Mouse (Mus musculus) hindbrain, embryonic 15.5 days (tissue): ENCODE data around the gene Otud7b. TPM values are rescaled to one million over a fixed set of nuclear protein-coding genes. Genes with fewer than 3 reads are reported as not detected.

Source experiments
- ATAC-seq: fragments of 200-750 bp; cut with Nextera tagmentation; 2 replicates; pipeline ENCODE4 v1.8.0; 2017; ENCODE audit warnings: low read depth, moderate number of reproducible peaks, moderate TSS enrichment; ENCODE audit not compliant: low FRiP score
- H3K27ac ChIP-seq: fragments of 300-500 bp; sonication (generic); replicated peaks from 2 replicates; pipeline ENCODE4 v1.5.1; 2015; ENCODE audit warnings: mild to moderate bottlenecking, inconsistent platforms
- H3K27me3 ChIP-seq: fragments of 300-500 bp; sonication (generic); 2 replicates; pipeline ENCODE4 v1.6.1; 2015; ENCODE audit warnings: control low read depth, inconsistent platforms
- H3K36me3 ChIP-seq: fragments of 300-500 bp; sonication (generic); 2 replicates; pipeline ENCODE4 v1.6.1; 2015; ENCODE audit warnings: control low read depth, inconsistent platforms
- H3K4me1 ChIP-seq: fragments of 300-500 bp; sonication (generic); replicated peaks from 2 replicates; pipeline ENCODE4 v1.6.1; 2015; ENCODE audit warnings: control low read depth, inconsistent platforms
- H3K4me2 ChIP-seq: fragments of 300-500 bp; sonication (generic); 2 replicates; pipeline ENCODE4 v1.6.1; 2015; ENCODE audit warnings: moderate library complexity, mild to moderate bottlenecking, inconsistent platforms
- H3K4me3 ChIP-seq: fragments of 300-500 bp; sonication (generic); 2 replicates; pipeline ENCODE4 v1.5.1; 2015; ENCODE audit warnings: mild to moderate bottlenecking, inconsistent platforms
- H3K9ac ChIP-seq: fragments of 300-500 bp; sonication (generic); 2 replicates; pipeline ENCODE4 v1.6.1; 2015; ENCODE audit warnings: inconsistent platforms
- H3K9me3 ChIP-seq: fragments of 300-500 bp; sonication (generic); 2 replicates; pipeline ENCODE4 v1.6.1; 2016; ENCODE audit warnings: control low read depth, inconsistent platforms
- WGBS: fragments of 180-500 bp; shearing (Covaris S2); methylation state at CpG from one replicate; pipeline ENCODE4 v1.1.7; 2015; 5-methylcytosine and 5-hydroxymethylcytosine counted together
- polyA plus RNA-seq: library from polyadenylated mRNA; unstranded; fragments of >200 nt; fragmentation: Nextera tagmentation; extraction: Ambion mirVana; gene quantifications from 2 replicates; pipeline ENCODE4 v1.2.1, GENCODE M21; 2015

Otud7b gene
- polyA plus RNA-seq, 1 experiment from 2014 or later, result 8.6 TPM

DNA sequence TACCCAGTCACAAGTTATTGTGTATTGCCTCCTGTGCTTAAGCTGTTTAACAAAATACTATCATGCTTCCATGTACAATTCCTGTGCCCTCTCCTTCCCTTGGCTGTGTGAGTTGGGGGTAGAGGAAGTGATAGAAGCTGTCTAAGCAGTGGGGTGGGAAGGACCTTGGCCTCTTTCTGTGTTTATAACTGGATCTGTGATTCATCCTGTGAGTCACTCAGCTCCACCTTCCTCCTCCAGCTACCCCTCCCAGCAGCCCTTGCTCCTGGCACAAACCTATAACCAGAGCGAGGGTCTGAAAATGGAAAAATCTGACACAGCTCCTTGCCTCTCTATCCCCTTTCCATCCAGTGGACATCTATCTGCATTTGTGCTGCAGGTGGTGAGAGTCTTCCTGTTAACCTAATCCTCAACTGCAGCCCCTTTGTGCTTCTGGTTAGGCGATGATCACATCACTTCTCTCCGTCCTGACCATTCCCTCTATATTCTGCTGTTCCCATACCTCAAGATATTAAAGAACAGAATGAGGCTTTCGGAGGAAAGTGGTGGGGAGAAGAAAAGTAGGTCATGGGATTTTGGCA, 56.0 kb downstream of the Otud7b start:
- Histone ChIP-seq H3K9me3 (no peaks in the 10 kb centered on the region), H3K27me3 (no peaks in the 10 kb centered on the region), H3K4me3 (peak overlapping the region; percentile 45; the same call in 1 of the 2 replicates), H3K9ac (no peak overlapping the region), H3K4me1 (peaks cover 17% of the 10 kb centered on the region), H3K4me2 (peak overlapping the region; percentile 89), H3K27ac (peak overlapping the region; percentile 70; the same call in 1 of the 2 replicates), H3K36me3 (0 out of 2 replicates have a peak, but pooled peaks cover 3% of the 10 kb centered on the region)
- no peak for ATAC-seq
- WGBS, result 63% methylated on average over 4 of the region's 4 CpGs

DNA sequence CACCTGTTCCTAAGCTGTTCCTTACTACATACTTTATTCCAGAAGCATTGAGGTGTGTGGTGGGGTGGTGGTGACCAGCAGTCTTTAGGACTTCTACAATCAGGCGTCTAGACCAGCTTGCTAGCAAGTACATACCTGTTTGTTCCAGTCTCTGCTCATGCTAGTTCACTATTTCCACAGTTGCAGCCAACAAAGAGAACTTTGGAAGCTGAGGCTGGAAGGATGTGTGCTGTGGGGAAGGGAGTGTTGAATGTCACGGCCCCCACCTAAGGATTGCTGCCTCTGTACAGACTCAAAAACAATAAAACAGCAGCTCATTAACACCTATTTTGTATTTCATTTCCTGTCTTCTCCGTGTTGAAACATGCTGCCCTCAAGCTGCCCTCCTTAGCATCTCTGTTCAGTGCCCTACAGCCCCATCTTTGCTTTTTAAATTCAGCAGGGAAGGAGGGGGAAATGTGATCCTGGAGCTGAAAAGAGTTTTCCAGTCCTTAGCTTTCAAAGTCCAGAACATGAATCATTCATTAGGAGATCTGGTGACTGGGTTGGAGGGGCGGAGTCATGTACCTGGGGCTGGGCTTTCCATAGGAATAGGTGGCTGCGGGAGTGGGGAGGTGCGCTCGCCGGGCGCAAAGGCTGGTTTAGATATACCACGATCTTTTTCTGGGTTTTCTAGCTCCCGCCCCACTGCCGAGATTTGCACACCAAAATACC, 56.6 kb downstream of the Otud7b start:
- peaks cover 17% of the 10 kb centered on the region for H3K4me1 ChIP-seq
- peak overlapping the region; percentile 59 for H3K9ac ChIP-seq
- H3K36me3 ChIP-seq, result no peaks in the 10 kb centered on the region
- H3K9me3 ChIP-seq, result no peaks in the 10 kb centered on the region
- H3K27ac ChIP-seq, result peak overlapping the region; percentile 70
- peak overlapping the region; percentile 89 for H3K4me2 ChIP-seq
- H3K27me3 ChIP-seq, result no peaks in the 10 kb centered on the region
- 3% methylated on average over 12 of the region's 12 CpGs for WGBS
- peak overlapping the region; percentile 45 for H3K4me3 ChIP-seq
- ATAC-seq, result peak; percentile 74

DNA sequence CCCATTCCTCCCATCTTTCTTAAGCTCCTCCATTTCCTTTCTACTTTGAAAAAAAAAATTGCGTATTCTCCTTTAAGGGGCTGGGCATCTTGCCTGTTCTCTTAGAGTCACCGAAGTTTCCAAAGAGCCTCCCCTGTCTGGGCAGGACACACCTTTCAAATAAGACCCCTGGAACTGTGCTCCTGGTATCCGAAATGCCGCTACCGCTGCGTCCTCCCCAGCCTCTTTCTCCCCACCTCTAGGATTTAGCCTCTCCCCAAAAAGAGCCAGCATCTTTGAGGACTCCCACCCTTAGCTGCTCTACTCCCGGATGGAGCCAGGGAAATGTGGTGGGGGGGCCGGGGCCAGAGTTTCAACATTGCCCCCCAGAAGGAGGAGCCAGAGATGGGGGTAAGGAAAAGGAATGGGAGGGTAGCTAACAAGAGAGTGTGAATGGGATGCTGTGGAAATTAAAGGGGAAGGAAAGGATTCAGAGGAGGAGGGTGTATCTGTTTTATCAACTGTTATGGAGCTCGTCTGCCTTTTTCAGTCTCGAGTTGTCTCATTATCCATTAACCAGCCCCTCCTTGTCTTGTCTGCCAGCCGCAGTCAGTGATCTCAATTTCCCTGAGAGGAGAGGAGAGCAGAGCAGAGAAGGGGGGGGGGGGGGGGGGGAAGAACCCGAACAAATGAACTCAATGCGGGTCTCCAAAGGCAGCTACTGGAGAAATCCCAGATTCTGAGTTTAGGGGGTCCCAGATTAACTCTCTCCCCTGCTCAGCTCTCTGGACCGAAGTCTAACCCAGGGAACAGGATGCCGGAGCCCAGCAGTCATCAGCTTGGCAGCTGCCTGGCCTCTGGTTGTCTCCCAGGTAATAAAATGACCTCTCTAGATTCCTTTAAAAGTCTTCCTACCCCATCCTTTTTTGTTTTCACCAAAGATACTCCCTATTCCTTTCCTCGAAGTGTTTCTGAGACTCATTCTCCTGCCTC, 57.8 kb downstream of the Otud7b start, which contains the start of gene Mtmr11:
Gene Mtmr11 (plus strand): TSS at position 136 of the 972 bp plus-strand sequence.
- ATAC-seq, result peak; percentile 25; the same call in 1 of the 2 replicates
- Histone ChIP-seq H3K4me2 (peak within 1 kb of the TSS; percentile 89), H3K9ac (peak within 1 kb of the TSS; percentile 59), H3K36me3 (no peaks in the 10 kb centered on the region), H3K9me3 (no peaks in the 10 kb centered on the region), H3K4me1 (peaks cover 17% of the 10 kb centered on the region), H3K4me3 (peak within 1 kb of the TSS; percentile 45), H3K27me3 (no peaks in the 10 kb centered on the region), H3K27ac (peak within 1 kb of the TSS; percentile 70)
- 6% methylated on average over 15 of the region's 16 CpGs for WGBS

DNA sequence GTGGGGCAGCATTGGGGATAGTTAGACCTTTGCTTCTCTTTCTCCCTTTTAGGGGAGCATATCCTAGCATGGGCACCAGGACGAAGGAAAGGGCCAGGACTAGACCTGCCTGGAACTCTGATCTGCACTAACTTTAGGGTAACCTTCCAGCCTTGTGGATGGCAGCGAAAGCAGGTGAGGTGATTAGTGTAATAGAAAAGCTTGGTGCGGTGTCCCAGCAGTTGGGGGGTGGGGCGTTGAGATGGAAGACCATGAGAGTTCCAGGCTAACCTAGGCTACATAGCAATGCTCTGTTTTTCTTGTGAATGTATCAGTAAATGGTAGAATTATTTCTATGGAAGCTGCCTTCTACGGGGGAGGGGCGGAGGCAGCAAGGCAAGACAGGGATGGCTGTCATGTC, 58.7 kb downstream of the Otud7b start:
- no peak overlapping the region for H3K9ac ChIP-seq
- H3K4me3 ChIP-seq, result no peak overlapping the region
- H3K9me3 ChIP-seq, result no peaks in the 10 kb centered on the region
- no peak overlapping the region for H3K27ac ChIP-seq
- H3K4me2 ChIP-seq, result peak overlapping the region; percentile 89; the same call in 1 of the 2 replicates
- H3K36me3 ChIP-seq, result no peaks in the 10 kb centered on the region
- no peak for ATAC-seq
- H3K27me3 ChIP-seq, result no peaks in the 10 kb centered on the region
- H3K4me1 ChIP-seq, result peaks cover 17% of the 10 kb centered on the region
- WGBS, result 90% methylated on average over 6 of the region's 6 CpGs

DNA sequence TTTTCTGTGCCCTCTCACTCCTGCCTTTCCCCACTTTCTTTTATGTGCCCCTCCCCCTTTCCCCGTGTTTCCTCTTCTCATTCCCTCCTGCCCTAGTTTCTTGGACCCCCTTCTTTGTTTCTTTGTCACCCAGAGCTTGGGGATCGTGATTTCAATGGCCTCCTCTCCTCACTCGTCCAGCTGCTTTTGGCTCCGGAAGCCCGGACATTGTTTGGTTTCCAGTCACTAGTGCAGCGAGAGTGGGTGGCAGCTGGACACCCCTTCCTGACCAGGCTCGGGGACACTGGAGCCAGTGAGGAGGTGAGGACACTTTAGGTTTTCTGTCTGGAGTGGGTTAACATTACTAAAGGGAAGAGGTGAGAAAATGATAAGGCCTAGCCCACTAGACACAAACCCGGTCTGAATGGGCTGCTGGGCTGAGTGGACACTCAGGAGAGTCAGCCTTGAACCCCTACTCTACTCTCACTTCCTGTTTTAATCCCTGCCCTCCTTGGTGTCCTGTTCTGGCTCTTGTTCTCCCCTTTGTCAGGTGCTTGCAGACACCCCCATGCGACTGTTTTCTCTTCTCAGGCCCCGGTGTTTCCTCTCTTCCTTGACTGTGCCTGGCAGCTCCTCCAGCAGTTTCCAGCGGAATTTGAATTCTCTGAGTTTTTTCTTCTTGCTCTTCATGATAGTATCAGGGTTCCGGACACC, 64.3 kb downstream of the Otud7b start:
- Histone ChIP-seq H3K36me3 (no peaks in the 10 kb centered on the region), H3K27me3 (no peaks in the 10 kb centered on the region), H3K4me2 (no peak overlapping the region), H3K9ac (no peak overlapping the region), H3K9me3 (no peaks in the 10 kb centered on the region), H3K27ac (no peak overlapping the region), H3K4me3 (no peak overlapping the region), H3K4me1 (peaks cover 24% of the 10 kb centered on the region)
- no peak for ATAC-seq
- 59% methylated on average over 12 of the region's 12 CpGs for WGBS

DNA sequence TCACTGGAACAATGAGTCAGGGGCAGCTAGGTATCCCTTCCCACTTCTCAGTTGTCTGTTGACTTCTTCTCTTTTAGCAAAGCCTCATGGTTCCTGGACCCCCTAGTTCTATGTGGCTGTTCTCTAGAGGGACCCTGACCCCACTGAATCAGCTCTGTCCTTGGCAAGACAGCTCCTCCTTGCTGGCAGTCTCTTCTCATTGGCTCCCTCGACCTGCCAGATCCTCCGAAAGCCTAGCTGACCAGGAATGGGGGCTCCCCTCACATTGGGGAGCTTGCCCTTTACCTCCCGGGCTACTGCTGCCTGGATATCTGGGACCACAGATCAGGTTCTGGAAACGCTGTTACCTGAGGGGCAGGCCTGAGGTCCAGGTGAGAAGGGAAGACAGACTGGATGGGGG, 65.9 kb downstream of the Otud7b start:
- Histone ChIP-seq H3K4me3 (no peak overlapping the region), H3K4me2 (no peak overlapping the region), H3K27me3 (no peaks in the 10 kb centered on the region), H3K9me3 (no peaks in the 10 kb centered on the region), H3K9ac (no peak overlapping the region), H3K27ac (no peak overlapping the region), H3K4me1 (peaks cover 39% of the 10 kb centered on the region), H3K36me3 (peaks cover 10% of the 10 kb centered on the region)
- ATAC-seq, result no peak
- WGBS, result 91% methylated on average over 4 of the region's 4 CpGs

DNA sequence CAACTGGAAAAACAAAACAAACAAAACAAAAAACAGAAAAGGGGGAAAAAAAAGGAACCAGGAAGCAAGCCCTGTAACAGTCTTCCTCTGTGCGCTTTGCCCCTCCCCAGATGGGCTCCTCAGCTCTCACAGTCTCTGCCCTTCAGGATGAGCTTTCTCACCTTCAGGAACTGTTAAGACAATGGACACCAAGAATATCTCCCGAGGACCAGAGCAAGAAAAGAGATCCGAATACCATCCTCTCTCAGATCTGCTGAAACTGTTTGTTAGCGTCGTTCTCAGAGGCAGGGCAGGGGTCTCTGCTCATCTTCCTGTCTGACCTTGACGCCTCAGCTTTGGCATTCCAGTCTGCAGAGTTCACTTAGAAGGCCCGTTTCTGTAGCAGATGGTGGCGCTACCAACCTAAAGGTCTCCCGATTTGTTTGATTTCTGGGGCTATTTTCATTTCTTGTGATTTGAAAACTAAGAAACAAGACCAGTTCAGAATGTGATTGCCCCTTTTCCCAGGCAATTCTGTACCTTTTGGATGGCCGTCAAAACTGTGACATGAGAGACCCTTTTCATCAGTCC, 66.7 kb downstream of the Otud7b start:
- Histone ChIP-seq H3K36me3 (peaks cover 13% of the 10 kb centered on the region), H3K9me3 (no peaks in the 10 kb centered on the region), H3K4me2 (peak overlapping the region; percentile 98), H3K27ac (peak overlapping the region; percentile 98), H3K4me1 (peaks cover 39% of the 10 kb centered on the region), H3K27me3 (no peaks in the 10 kb centered on the region), H3K4me3 (peak overlapping the region; percentile 66), H3K9ac (peak overlapping the region; percentile 87; the same call in 1 of the 2 replicates)
- 72% methylated on average over 10 of the region's 10 CpGs for WGBS
- ATAC-seq, result no peak

DNA sequence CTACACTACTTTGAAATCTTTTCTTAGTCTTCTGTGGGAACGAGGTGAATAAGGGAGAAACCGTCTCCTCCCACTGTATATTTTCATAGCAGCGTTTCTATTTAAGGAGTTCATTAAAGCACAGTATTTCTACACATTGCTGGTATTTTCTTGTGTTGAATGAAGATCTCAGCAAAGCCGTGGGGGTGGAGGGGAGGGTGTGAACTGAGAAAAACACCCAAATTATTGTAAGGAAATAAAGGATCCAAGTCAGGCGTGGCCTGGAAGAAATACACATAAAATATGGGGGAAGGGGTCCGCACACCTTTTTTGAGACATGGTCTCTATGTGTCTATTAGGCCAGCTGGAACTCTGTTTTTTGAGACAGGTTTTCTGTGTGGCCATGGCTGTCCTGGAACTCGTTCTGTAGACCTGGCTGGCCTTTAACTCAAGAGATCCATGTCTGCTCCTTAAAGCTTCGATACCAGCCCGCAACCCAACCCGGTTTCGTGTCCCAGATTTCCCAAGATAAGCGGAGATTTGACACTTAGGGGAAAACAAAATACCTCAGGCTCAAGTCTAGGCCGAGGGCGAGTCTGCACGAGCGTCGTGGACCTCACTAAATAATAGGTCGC, 67.4 kb downstream of the Otud7b start:
- peak overlapping the region; percentile 98 for H3K27ac ChIP-seq
- H3K27me3 ChIP-seq, result no peaks in the 10 kb centered on the region
- peak overlapping the region; percentile 66 for H3K4me3 ChIP-seq
- H3K9ac ChIP-seq, result peak overlapping the region; percentile 87
- H3K4me2 ChIP-seq, result peak overlapping the region; percentile 98
- no peaks in the 10 kb centered on the region for H3K9me3 ChIP-seq
- H3K36me3 ChIP-seq, result peaks cover 19% of the 10 kb centered on the region
- H3K4me1 ChIP-seq, result peaks cover 39% of the 10 kb centered on the region
- 22% methylated on average over 18 of the region's 18 CpGs for WGBS
- peak; percentile 7; the same call in 1 of the 2 replicates for ATAC-seq

DNA sequence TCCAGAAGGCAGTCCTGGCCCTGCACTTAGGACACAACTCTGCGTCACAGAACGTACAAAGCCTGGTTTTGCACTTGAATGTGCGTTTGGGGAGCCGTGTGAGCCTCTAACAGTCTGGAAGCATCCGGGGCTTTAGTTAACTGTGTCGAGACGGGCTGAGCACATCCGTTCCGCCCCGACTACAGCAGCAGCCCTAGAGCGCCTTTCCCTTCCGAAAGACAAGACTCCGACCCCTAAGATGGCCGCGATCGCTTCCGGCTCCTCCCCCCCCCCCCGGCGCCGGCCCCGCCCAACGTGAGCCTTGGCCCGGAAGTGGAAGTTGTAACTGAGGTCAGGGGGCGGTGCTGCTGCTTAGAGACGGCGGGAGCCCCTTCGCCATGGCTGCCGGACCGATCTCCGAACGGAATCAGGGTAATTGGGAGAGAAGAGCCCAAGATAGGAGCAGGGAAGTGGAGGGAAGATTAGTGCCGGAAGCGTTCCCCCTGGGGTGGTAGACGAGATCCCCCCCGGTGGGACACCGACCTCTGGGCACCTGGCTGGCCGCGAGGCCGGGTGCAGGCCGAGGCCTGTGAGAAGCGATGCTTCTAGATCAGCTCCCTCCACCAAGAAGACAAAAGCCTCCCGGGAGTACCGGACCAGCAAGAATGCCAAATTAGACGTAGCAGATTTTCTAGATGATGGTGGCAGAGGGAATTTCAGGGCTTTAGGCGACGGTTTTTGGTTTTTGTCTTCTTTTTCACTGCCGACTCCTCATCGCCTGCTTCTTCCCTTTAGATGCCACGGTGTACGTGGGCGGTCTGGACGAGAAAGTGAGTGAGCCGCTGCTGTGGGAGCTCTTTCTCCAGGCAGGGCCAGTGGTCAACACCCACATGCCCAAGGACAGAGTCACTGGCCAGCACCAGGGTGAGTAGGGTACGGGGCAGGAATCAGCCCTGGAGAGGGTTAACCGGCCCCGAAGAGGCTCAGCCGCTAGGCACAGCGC, 68.2 kb downstream of the Otud7b start, which contains the start of gene Sf3b4:
Gene Sf3b4 (plus strand): TSS at position 136 of the 982 bp plus-strand sequence.
- peak within 1 kb of the TSS; percentile 87 for H3K9ac ChIP-seq
- H3K4me1 ChIP-seq, result peaks cover 39% of the 10 kb centered on the region
- no peaks in the 10 kb centered on the region for H3K9me3 ChIP-seq
- peak within 1 kb of the TSS; percentile 98 for H3K27ac ChIP-seq
- H3K27me3 ChIP-seq, result no peaks in the 10 kb centered on the region
- ATAC-seq, result peak; percentile 95
- peaks cover 24% of the 10 kb centered on the region for H3K36me3 ChIP-seq
- WGBS, result under 1% methylated on average over 52 of the region's 58 CpGs
- H3K4me2 ChIP-seq, result peak within 1 kb of the TSS; percentile 98
- H3K4me3 ChIP-seq, result peak within 1 kb of the TSS; percentile 66

DNA sequence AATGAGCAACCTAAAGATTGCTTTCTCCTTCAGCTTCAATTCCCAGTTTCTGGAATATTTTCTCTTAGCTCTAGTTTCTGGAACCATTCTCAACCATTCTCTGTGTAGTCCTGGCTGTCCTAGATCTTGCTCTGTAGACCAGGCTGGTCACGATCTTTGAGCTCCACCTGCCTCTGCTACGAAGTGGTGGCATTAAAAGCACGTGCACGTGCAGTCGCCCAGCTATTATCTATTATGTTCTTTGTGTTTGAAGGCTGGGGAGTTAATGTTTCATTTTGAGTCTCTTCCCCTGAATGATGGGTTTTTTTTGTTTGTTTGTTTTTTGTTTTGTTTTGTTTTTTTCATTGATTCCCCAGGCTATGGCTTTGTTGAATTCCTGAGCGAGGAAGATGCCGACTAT, 68.9 kb downstream of the Otud7b start:
- H3K4me1 ChIP-seq, result peaks cover 39% of the 10 kb centered on the region
- WGBS, result 37% methylated on average over 7 of the region's 7 CpGs
- peaks cover 29% of the 10 kb centered on the region for H3K36me3 ChIP-seq
- H3K27me3 ChIP-seq, result no peaks in the 10 kb centered on the region
- peak overlapping the region; percentile 84 for H3K9ac ChIP-seq
- H3K9me3 ChIP-seq, result no peaks in the 10 kb centered on the region
- H3K4me2 ChIP-seq, result peak overlapping the region; percentile 98
- peak overlapping the region; percentile 66 for H3K4me3 ChIP-seq
- no peak for ATAC-seq
- no peak overlapping the region for H3K27ac ChIP-seq
